Mouse (Mus musculus): Measurements from ENCODE around the gene Glrx. TPM values are rescaled to one million over a fixed set of nuclear protein-coding genes. Genes with fewer than 3 reads are reported as not detected.

The Glrx gene
- total and polyA plus RNA-seq, 3 experiments = 9.2 to 20.2 TPM; not detected in 1

GRCm38 (mm10) chr13:75830708-75831107 lies 9.0 kb upstream of the Glrx start:
- no peak for DNase-seq (ENCODE audit: low read depth, low spot score)
- H3K4me3 ChIP-seq (ENCODE audit: control insufficient read depth in 1 of 2, insufficient read depth in 1 of 2, low read depth in 2 of 2, low read length in 2 of 2) = no peak overlapping the region
- no peak overlapping the region for H3K9ac ChIP-seq (ENCODE audit: control insufficient read depth, low read depth, low read length, poor library complexity, severe bottlenecking)
- no peak for TF ChIP-seq MAZ (IDR thresholded peaks at IDR 0.05; ENCODE audit: low read depth, low read length)
- no peak for TF ChIP-seq RCOR1 (IDR thresholded peaks at IDR 0.05; ENCODE audit: low read depth, low read length)
- no peak for TF ChIP-seq NELFE (IDR thresholded peaks at IDR 0.05; ENCODE audit: low read depth, low read length)
- TF ChIP-seq MYC (IDR thresholded peaks at IDR 0.05; ENCODE audit: low read depth, low read length) = no peak
- no peak for TF ChIP-seq ETS1 (IDR thresholded peaks at IDR 0.05; ENCODE audit: low read depth, low read length)
- TF ChIP-seq MEF2A (IDR thresholded peaks at IDR 0.05; ENCODE audit: extremely low read depth, insufficient replicate concordance, low read depth, low read length, poor library complexity, severe bottlenecking) = no peak
- TF ChIP-seq JUND (IDR thresholded peaks at IDR 0.05; ENCODE audit: low read depth, low read length) = no peak
- no peak for TF ChIP-seq SIN3A (IDR thresholded peaks at IDR 0.05; ENCODE audit: low read length)
- TF ChIP-seq ZKSCAN1 (IDR thresholded peaks at IDR 0.05; ENCODE audit: low read depth, low read length) = no peak
- TF ChIP-seq EP300 (IDR thresholded peaks at IDR 0.05; ENCODE audit: low read depth in 1 of 2, low read length in 2 of 2) = no peak
- H3K36me3 ChIP-seq (ENCODE audit: control insufficient read depth in 1 of 2, insufficient read depth in 2 of 2, low read length in 2 of 2) = no peaks in the 10 kb centered on the region
- no peaks in the 10 kb centered on the region; a peak in 1 of 4 replicates for H3K27me3 ChIP-seq (ENCODE audit: control insufficient read depth in 1 of 2, insufficient read depth in 2 of 2, low read length in 2 of 2)
- no peaks in the 10 kb centered on the region for H3K79me2 ChIP-seq (ENCODE audit: control insufficient read depth, insufficient read depth, low read length, poor library complexity)
- no peak overlapping the region for H3K27ac ChIP-seq (ENCODE audit: control insufficient read depth, low read depth, low read length)
- H3K4me1 ChIP-seq (ENCODE audit: control insufficient read depth in 1 of 2, insufficient read depth in 2 of 2, low read length in 2 of 2) = no peaks in the 10 kb centered on the region
- no peaks in the 10 kb centered on the region for H3K9me3 ChIP-seq (replicated peaks; ENCODE audit: insufficient read depth, low read length)

GRCm38 (mm10) chr13:75831710-75832109 lies 8.0 kb upstream of the Glrx start:
- H3K9ac ChIP-seq (ENCODE audit: control insufficient read depth, low read depth, low read length, poor library complexity, severe bottlenecking) = no peak overlapping the region
- H3K4me3 ChIP-seq (ENCODE audit: control insufficient read depth in 1 of 2, insufficient read depth in 1 of 2, low read depth in 2 of 2, low read length in 2 of 2) = no peak overlapping the region
- H3K9me3 ChIP-seq (replicated peaks; ENCODE audit: insufficient read depth, low read length) = no peaks in the 10 kb centered on the region
- H3K27me3 ChIP-seq (ENCODE audit: control insufficient read depth in 1 of 2, insufficient read depth in 2 of 2, low read length in 2 of 2) = no peaks in the 10 kb centered on the region; a peak in 1 of 4 replicates
- no peaks in the 10 kb centered on the region for H3K4me1 ChIP-seq (ENCODE audit: control insufficient read depth in 1 of 2, insufficient read depth in 2 of 2, low read length in 2 of 2)
- TF ChIP-seq MYC (IDR thresholded peaks at IDR 0.05; ENCODE audit: low read depth, low read length) (no peak), ZNF384 (IDR thresholded peaks at IDR 0.05; ENCODE audit: low read depth, low read length) (no peak), CHD2 (IDR thresholded peaks at IDR 0.05; ENCODE audit: low read length) (no peak), BHLHE40 (IDR thresholded peaks at IDR 0.05; ENCODE audit: borderline replicate concordance, low read depth, low read length) (no peak), EP300 (IDR thresholded peaks at IDR 0.05; ENCODE audit: low read depth in 1 of 2, low read length in 2 of 2) (no peak), CHD1 (IDR thresholded peaks at IDR 0.05; ENCODE audit: low read depth, low read length) (no peak)
- H3K27ac ChIP-seq (ENCODE audit: control insufficient read depth, low read depth, low read length) = no peak overlapping the region
- no peaks in the 10 kb centered on the region for H3K36me3 ChIP-seq (ENCODE audit: control insufficient read depth in 1 of 2, insufficient read depth in 2 of 2, low read length in 2 of 2)
- no peaks in the 10 kb centered on the region for H3K79me2 ChIP-seq (ENCODE audit: control insufficient read depth, insufficient read depth, low read length, poor library complexity)
- no peak for DNase-seq (ENCODE audit: low read depth, low spot score)

GRCm38 (mm10) chr13:75832697-75833096 lies 7.0 kb upstream of the Glrx start:
- no peak for DNase-seq (ENCODE audit: low read depth, low spot score)
- H3K4me3 ChIP-seq (ENCODE audit: control insufficient read depth in 1 of 2, insufficient read depth in 1 of 2, low read depth in 2 of 2, low read length in 2 of 2) = no peak overlapping the region

More at GRCm38 (mm10) chr13:75832697-75833096, 7.0 kb upstream of the Glrx start:
- H3K36me3 ChIP-seq (ENCODE audit: control insufficient read depth in 1 of 2, insufficient read depth in 2 of 2, low read length in 2 of 2) = no peaks in the 10 kb centered on the region
- no peaks in the 10 kb centered on the region for H3K79me2 ChIP-seq (ENCODE audit: control insufficient read depth, insufficient read depth, low read length, poor library complexity)
- H3K4me1 ChIP-seq (ENCODE audit: control insufficient read depth in 1 of 2, insufficient read depth in 2 of 2, low read length in 2 of 2) = no peaks in the 10 kb centered on the region
- no peaks in the 10 kb centered on the region; a peak in 1 of 4 replicates for H3K27me3 ChIP-seq (ENCODE audit: control insufficient read depth in 1 of 2, insufficient read depth in 2 of 2, low read length in 2 of 2)
- H3K9ac ChIP-seq (ENCODE audit: control insufficient read depth, low read depth, low read length, poor library complexity, severe bottlenecking) = no peak overlapping the region
- H3K27ac ChIP-seq (ENCODE audit: control insufficient read depth, low read depth, low read length) = no peak overlapping the region
- H3K9me3 ChIP-seq (replicated peaks; ENCODE audit: insufficient read depth, low read length) = no peaks in the 10 kb centered on the region
- TF ChIP-seq USF1 (IDR thresholded peaks at IDR 0.05; ENCODE audit: low read depth, low read length) (no peak), ZKSCAN1 (IDR thresholded peaks at IDR 0.05; ENCODE audit: low read depth, low read length) (no peak), RCOR1 (IDR thresholded peaks at IDR 0.05; ENCODE audit: low read depth, low read length) (no peak), HCFC1 (IDR thresholded peaks at IDR 0.05; ENCODE audit: low read depth, low read length) (no peak), EP300 (IDR thresholded peaks at IDR 0.05; ENCODE audit: low read depth in 1 of 2, low read length in 2 of 2) (no peak), MYC (IDR thresholded peaks at IDR 0.05; ENCODE audit: low read depth, low read length) (no peak), CHD2 (IDR thresholded peaks at IDR 0.05; ENCODE audit: low read length) (no peak), SIN3A (IDR thresholded peaks at IDR 0.05; ENCODE audit: low read length) (no peak), JUND (IDR thresholded peaks at IDR 0.05; ENCODE audit: low read depth, low read length) (no peak), MEF2A (IDR thresholded peaks at IDR 0.05; ENCODE audit: extremely low read depth, insufficient replicate concordance, low read depth, low read length, poor library complexity, severe bottlenecking) (no peak), ETS1 (IDR thresholded peaks at IDR 0.05; ENCODE audit: low read depth, low read length) (no peak), MYB (IDR thresholded peaks at IDR 0.05; ENCODE audit: low read depth, low read length) (no peak), RAD21 (IDR thresholded peaks at IDR 0.05; ENCODE audit: low read depth, low read length) (no peak)

Data from MEL (cell line).